Mouse (Mus musculus) embryonic facial prominence, embryonic 11.5 days (tissue): Measurements from ENCODE around the gene Pip4k2a. TPM values are rescaled to one million over a fixed set of nuclear protein-coding genes. Genes with fewer than 3 reads are reported as not detected.

ENCODE experiments used
- ATAC-seq: fragments of 200-750 bp; cut with Nextera tagmentation; replicated peaks from 2 replicates; pipeline ENCODE4 v1.8.0; 2017; ENCODE audit warnings: low read depth; ENCODE audit not compliant: insufficient number of reproducible peaks, low FRiP score, low TSS enrichment
- DNase-seq: peaks from one replicate; pipeline ENCODE4 v3.0.0-alpha.2; 2015; ENCODE audit warnings: low spot score
- H3K27ac ChIP-seq: fragments of 300-500 bp; sonication (generic); replicated peaks from 2 replicates; pipeline ENCODE4 v1.5.1; 2014; ENCODE audit warnings: mild to moderate bottlenecking, low read depth, low read length, control low read depth
- H3K27me3 ChIP-seq: fragments of 300-500 bp; sonication (generic); 2 replicates; pipeline ENCODE4 v1.6.1; 2014; ENCODE audit warnings: mild to moderate bottlenecking, low read length, moderate library complexity, mixed read lengths; ENCODE audit not compliant: control insufficient read depth, insufficient read depth
- H3K36me3 ChIP-seq: fragments of 300-500 bp; sonication (generic); replicated peaks from 2 replicates; pipeline ENCODE4 v1.6.1; 2014; ENCODE audit warnings: low read depth, mild to moderate bottlenecking, low read length, moderate library complexity, mixed read lengths; ENCODE audit not compliant: control insufficient read depth, insufficient read depth
- H3K4me1 ChIP-seq: fragments of 300-500 bp; sonication (generic); 2 replicates; pipeline ENCODE4 v1.6.1; 2014; ENCODE audit warnings: low read length, mixed read lengths; ENCODE audit not compliant: control insufficient read depth, insufficient read depth
- H3K4me2 ChIP-seq: fragments of 300-500 bp; sonication (generic); 2 replicates; pipeline ENCODE4 v1.6.1; 2014; ENCODE audit warnings: low read depth, mild to moderate bottlenecking, control low read depth, low read length, moderate library complexity
- H3K4me3 ChIP-seq: fragments of 300-500 bp; sonication (generic); 2 replicates; pipeline ENCODE4 v1.5.1; 2014; ENCODE audit warnings: low read depth, low read length, control low read depth
- H3K9ac ChIP-seq: fragments of 300-500 bp; sonication (generic); replicated peaks from 2 replicates; pipeline ENCODE4 v1.6.1; 2014; ENCODE audit warnings: mild to moderate bottlenecking, control low read depth, low read length
- H3K9me3 ChIP-seq: fragments of 300-500 bp; sonication (generic); replicated peaks from 2 replicates; pipeline ENCODE4 v1.6.1; 2016; ENCODE audit warnings: mild to moderate bottlenecking, low read length, inconsistent platforms, mixed read lengths; ENCODE audit not compliant: control insufficient read depth
- WGBS: fragments of 180-500 bp; shearing (Covaris S2); extraction: QIAGEN DNeasy Blood & Tissue Kit; methylation state at CpG from one replicate; pipeline ENCODE4 v1.1.7; 2014; 5-methylcytosine and 5-hydroxymethylcytosine counted together
- polyA plus RNA-seq: library from polyadenylated mRNA; unstranded; fragments of >200 nt; fragmentation: Nextera tagmentation; extraction: Ambion mirVana; gene quantifications from 2 replicates; pipeline ENCODE4 v1.2.1, GENCODE M21; 2014

The Pip4k2a gene
- polyA plus RNA-seq, 1 experiment from 2014 or later = 9.7 TPM

DNA sequence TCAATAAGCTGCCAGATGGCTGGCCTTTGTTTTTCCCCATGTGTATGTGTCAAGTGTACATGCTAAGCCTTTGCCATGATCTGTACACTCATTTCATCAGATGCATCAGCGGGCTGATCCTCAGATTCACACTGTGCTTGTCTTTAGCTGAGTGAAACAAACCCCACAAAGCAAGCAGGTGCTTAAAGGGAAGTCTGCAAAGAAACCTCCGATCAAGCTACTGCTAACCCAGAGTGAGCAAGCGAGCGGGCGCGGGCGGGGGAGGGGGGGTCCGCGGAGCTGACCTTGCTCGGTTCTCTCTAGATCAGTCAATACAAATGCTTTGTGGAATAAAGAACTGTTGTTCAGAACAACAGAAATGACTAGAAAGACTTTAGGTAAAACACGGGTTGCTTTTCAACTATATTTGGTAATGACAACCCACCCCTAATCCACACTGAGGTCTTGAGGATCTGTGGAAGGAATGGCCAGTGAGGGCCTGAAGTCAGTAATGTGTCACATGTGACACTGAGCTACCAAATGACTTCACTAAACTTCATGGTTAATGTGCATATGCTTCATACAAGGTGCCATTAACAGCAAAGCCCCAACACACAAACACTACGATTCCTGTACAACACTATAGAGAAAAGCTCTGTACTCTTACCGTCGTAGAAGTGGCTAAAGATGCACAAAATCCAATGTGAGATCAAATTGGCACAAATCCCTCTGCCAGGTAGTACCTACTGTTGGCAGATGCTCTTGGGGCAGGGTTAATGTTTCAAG is 81.1 kb downstream of the Pip4k2a start:
- no peak overlapping the region for H3K27ac ChIP-seq
- H3K4me2 ChIP-seq = no peak overlapping the region
- no peaks in the 10 kb centered on the region for H3K9me3 ChIP-seq
- no peaks in the 10 kb centered on the region; the same call in 1 of the 2 replicates for H3K4me1 ChIP-seq
- DNase-seq (no peak), ATAC-seq (no peak)
- no peaks in the 10 kb centered on the region for H3K36me3 ChIP-seq
- no peak overlapping the region for H3K4me3 ChIP-seq
- 66% methylated on average over 14 of the region's 14 CpGs for WGBS
- no peaks in the 10 kb centered on the region for H3K27me3 ChIP-seq
- H3K9ac ChIP-seq = no peak overlapping the region

DNA sequence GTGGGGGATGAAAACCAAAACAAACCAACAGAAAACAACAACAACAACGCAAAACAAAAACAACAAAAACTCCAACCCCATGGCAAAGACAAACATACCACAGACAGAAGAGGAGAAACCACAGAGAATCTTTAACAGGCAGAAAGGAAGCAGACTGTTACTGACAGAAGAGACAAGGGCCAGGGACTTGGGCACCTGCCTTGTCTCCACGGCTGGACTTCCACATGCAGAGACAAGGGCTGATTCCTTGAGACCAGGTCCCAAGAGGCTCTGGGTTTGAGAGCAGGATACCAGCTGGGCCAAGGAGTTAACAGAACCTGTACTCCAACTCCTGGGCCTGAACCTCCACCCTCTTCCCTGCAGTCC is 81.9 kb downstream of the Pip4k2a start:
- H3K4me1 ChIP-seq = no peaks in the 10 kb centered on the region; the same call in 1 of the 2 replicates
- 49% methylated on average over 2 of the region's 2 CpGs for WGBS
- no peak for DNase-seq
- H3K9ac ChIP-seq = no peak overlapping the region
- no peak overlapping the region for H3K4me3 ChIP-seq
- no peaks in the 10 kb centered on the region for H3K36me3 ChIP-seq
- no peaks in the 10 kb centered on the region for H3K27me3 ChIP-seq
- no peaks in the 10 kb centered on the region for H3K9me3 ChIP-seq
- no peak overlapping the region for H3K27ac ChIP-seq
- H3K4me2 ChIP-seq = no peak overlapping the region
- ATAC-seq = no peak

DNA sequence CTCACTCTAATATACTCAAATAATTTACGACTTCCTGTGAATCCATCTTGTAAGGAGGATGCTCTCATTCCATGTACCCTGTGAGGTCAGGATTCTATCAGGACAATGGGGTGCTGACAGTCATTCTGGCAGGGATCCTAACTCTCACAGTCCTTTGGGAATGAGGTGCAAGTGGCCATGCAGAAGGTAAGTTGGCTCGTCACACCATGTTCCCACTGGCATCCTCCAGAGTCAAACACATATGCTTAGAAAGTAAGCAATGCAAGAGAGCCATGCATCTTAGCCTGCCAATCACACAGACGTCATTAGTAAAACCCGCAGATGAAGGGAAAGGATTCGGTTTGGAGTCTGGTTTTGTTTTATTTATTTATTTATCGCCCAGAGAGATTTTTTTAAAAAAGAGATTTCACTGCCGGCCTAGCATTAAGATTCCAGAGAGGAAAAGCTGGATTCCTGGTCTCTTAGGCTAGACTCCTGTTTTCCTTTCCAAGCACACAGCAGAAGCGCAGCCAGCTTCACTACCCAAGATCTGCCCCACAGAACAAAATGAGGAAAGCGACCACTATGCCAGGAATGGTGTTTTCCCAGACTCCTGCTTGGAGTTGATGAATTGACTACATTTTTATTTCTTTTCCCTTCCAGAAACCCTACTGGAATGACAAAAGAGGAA is 82.4 kb downstream of the Pip4k2a start:
- Histone ChIP-seq H3K4me1 (no peaks in the 10 kb centered on the region; the same call in 1 of the 2 replicates), H3K4me2 (no peak overlapping the region), H3K27ac (no peak overlapping the region), H3K9me3 (no peaks in the 10 kb centered on the region), H3K9ac (no peak overlapping the region), H3K27me3 (no peaks in the 10 kb centered on the region), H3K4me3 (no peak overlapping the region), H3K36me3 (no peaks in the 10 kb centered on the region)
- WGBS = 65% methylated on average over 9 of the region's 9 CpGs
- ATAC-seq (no peak), DNase-seq (no peak)

DNA sequence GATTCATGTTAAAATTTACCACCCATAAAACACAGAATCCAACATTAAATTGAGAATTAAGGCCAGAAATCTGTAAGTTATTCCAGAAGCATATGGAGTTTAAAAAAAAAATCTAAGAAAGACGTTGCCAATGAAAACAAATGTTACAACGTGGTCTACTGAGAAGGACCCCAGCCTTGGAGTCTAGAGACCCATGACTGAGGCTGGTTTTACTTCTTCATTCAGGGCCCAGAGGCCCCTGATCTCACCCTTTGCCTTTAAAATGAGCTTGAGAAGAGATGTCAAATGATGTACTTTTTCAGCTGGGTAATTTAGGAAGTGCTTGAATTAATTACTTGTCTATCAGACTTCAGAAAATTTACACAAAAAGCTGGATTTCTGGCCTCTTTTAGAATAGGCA is 83.2 kb downstream of the Pip4k2a start:
- no peak overlapping the region for H3K27ac ChIP-seq
- no peaks in the 10 kb centered on the region for H3K9me3 ChIP-seq
- no peaks in the 10 kb centered on the region; the same call in 1 of the 2 replicates for H3K4me1 ChIP-seq
- H3K4me3 ChIP-seq = no peak overlapping the region
- no peaks in the 10 kb centered on the region for H3K36me3 ChIP-seq
- H3K4me2 ChIP-seq = no peak overlapping the region
- H3K9ac ChIP-seq = no peak overlapping the region
- ATAC-seq (no peak), DNase-seq (no peak)
- WGBS = 74% methylated on average over 2 of the region's 2 CpGs
- H3K27me3 ChIP-seq = no peaks in the 10 kb centered on the region

DNA sequence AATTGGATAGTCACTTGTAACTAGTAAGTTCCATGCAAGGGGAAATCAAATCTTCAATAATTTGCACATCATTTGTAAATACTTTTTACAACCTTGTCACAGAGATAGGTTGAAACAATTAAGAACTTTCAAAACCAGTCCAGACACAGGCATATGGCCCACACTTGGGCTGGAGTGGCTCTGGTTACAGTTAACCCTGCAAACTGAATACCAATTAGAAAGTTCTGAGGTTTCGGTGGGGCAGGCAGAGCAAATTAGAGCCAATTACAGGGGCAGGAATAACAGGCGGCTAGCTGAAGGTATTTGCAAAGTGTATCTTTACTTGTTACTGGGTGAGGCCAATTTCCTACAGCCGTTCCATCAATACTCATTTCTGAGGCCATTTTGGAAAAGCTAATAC is 84.3 kb downstream of the Pip4k2a start:
- no peak overlapping the region for H3K4me2 ChIP-seq
- H3K9me3 ChIP-seq = no peaks in the 10 kb centered on the region
- no peak overlapping the region for H3K9ac ChIP-seq
- ATAC-seq (no peak), DNase-seq (peak; percentile 66)
- no peaks in the 10 kb centered on the region; the same call in 1 of the 2 replicates for H3K4me1 ChIP-seq
- no peak overlapping the region for H3K4me3 ChIP-seq
- H3K36me3 ChIP-seq = no peaks in the 10 kb centered on the region
- H3K27me3 ChIP-seq = no peaks in the 10 kb centered on the region
- 26% methylated on average over 3 of the region's 3 CpGs for WGBS
- H3K27ac ChIP-seq = no peak overlapping the region

DNA sequence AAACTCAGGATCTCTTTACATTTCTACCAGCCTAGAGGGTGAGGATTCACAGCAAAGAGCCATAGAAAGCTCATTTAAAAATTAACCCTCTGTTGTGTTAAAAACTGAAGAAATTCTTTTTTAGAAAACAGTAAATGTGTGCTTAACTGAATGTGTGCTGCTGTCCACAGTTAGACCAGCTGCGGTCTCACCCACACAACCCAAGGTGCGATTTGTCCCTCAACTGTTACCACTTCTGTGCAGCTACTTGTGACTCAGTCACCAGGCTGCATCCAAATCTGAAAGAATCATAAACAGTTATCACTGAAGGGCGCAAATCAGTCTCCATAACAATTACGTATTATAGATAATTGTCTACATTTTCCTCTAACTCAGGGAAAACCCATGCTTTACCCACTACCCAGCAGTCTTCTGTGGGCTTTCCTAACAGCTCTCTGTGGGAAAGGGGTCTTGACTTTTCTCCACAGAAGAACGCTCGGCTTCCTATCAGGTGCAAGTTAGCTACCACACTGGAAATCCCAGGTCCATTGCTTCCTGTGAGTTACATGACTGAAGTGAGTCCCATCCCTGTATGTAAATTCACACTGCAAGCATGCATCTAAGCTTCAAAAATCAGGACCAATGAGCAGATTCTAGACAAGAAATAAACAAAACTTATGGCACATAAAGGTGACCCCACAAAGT is 86.5 kb downstream of the Pip4k2a start:
- Histone ChIP-seq H3K9ac (no peak overlapping the region), H3K4me1 (no peaks in the 10 kb centered on the region; the same call in 1 of the 2 replicates), H3K4me3 (no peak overlapping the region), H3K9me3 (no peaks in the 10 kb centered on the region), H3K27me3 (no peaks in the 10 kb centered on the region), H3K36me3 (no peaks in the 10 kb centered on the region), H3K4me2 (no peak overlapping the region), H3K27ac (no peak overlapping the region)
- DNase-seq = no peak
- WGBS = 94% methylated on average over 6 of the region's 6 CpGs
- no peak for ATAC-seq

DNA sequence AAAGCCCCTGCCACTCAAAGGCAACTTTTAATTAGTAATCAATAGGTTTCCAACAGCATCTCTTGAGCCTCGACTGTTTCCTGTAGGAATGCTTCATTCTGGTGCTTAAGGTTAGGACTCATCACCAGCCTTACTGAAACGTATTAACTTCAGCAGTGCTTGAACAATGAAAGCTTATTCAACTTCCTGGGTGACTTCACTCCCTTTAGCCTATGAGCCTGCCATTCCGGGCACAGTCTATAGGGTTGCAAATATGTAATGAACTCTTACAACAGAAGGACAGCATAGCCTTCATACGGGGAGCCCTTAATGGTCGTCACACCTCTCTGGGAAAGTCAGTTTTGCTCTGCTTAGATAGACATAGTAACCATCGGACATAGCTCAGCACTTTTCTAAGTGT is 87.7 kb downstream of the Pip4k2a start:
- no peaks in the 10 kb centered on the region; the same call in 1 of the 2 replicates for H3K4me1 ChIP-seq
- H3K36me3 ChIP-seq = no peaks in the 10 kb centered on the region
- ATAC-seq (no peak), DNase-seq (no peak)
- no peaks in the 10 kb centered on the region for H3K9me3 ChIP-seq
- no peak overlapping the region for H3K9ac ChIP-seq
- H3K27me3 ChIP-seq = no peaks in the 10 kb centered on the region
- H3K27ac ChIP-seq = no peak overlapping the region
- no peak overlapping the region for H3K4me2 ChIP-seq
- 80% methylated on average over 6 of the region's 6 CpGs for WGBS
- no peak overlapping the region for H3K4me3 ChIP-seq

DNA sequence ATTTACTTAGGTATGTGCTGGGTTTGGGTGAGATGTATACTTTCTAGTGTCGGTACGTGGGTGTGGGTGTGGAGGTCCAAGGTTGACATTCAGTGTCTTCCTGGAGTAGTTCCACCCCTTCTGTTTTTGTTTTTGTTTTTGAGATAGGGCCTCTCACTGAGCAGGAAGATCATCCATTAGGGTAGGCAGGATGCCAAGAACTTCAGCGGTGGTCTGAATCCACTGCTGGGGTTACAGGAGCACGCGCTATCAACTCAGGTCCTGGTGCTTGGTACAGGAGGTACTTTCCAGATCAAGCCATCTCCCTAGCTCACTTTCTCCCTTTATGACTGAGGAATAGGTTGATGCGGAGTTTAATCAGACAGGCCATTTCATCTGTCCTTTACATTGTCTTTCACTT is 88.2 kb downstream of the Pip4k2a start:
- no peaks in the 10 kb centered on the region for H3K27me3 ChIP-seq
- no peak overlapping the region for H3K4me2 ChIP-seq
- no peaks in the 10 kb centered on the region for H3K36me3 ChIP-seq
- H3K4me3 ChIP-seq = no peak overlapping the region
- no peak overlapping the region for H3K27ac ChIP-seq
- ATAC-seq = no peak
- no peaks in the 10 kb centered on the region; the same call in 1 of the 2 replicates for H3K4me1 ChIP-seq
- no peaks in the 10 kb centered on the region for H3K9me3 ChIP-seq
- DNase-seq = no peak
- no peak overlapping the region for H3K9ac ChIP-seq
- WGBS = 87% methylated on average over 6 of the region's 6 CpGs
